Mouse (Mus musculus) liver, adult 2 months (tissue): ENCODE measurements around the gene Slc10a7.

Experiments
- CTCF ChIP-seq: fragments of 200-500 bp; IDR thresholded peaks from 2 replicates; pipeline ENCODE4 v1.5.1; 2011; ENCODE audit warnings: low read depth, low read length, control low read depth
- POLR2A ChIP-seq: fragments of 200-500 bp; IDR thresholded peaks from 2 replicates; pipeline ENCODE4 v1.6.1; 2011; ENCODE audit warnings: low read length, control low read depth; ENCODE audit not compliant: insufficient read depth; ENCODE audit errors: extremely low read depth

GRCm38 (mm10) chr8:78634523-78635240, 125.5 kb downstream of the Slc10a7 start:
- TF ChIP-seq POLR2A (no peak), CTCF (no peak)
